Mouse (Mus musculus) adrenal gland, postnatal 36 days (tissue): ENCODE measurements around the gene Cdnf. TPM values are rescaled to one million over a fixed set of nuclear protein-coding genes. Genes with fewer than 3 reads are reported as not detected.

Experiments used
- total RNA-seq, 2 experiments: library from RNA; stranded (reverse); gene quantifications; 2 replicates each; pipeline ENCODE4 v1.2.3; 2021

Gene Cdnf
- total RNA-seq, 2 experiments from 2014 or later = 3.4 to 4.3 TPM

Other genes starting within 250 kb of the Cdnf start
- gene Nmt2, start 228.8 kb upstream of the Cdnf start, total RNA-seq = 10 to 100 TPM; 42.4 to 80.1 TPM
- 10 to 100 TPM; 13.3 to 16.9 TPM for gene Rpp38, start 180.4 kb upstream of the Cdnf start, total RNA-seq
- not detected for gene Acbd7, start 176.9 kb upstream of the Cdnf start, total RNA-seq
- under 1 TPM in 1 of 2 experiments, not detected in 1; 0.30 TPM for gene Olah, start 115.8 kb upstream of the Cdnf start, total RNA-seq
- under 1 TPM in 1 of 2 experiments, not detected in 1; 0.56 TPM for gene Meig1, start 90.4 kb upstream of the Cdnf start, total RNA-seq
- gene Dclre1c, start 88.9 kb upstream of the Cdnf start, total RNA-seq = 1 to 10 TPM; 7.0 to 9.1 TPM
- gene Suv39h2, start 38.0 kb upstream of the Cdnf start, total RNA-seq = 1 to 10 TPM; 1.8 to 2.5 TPM
- 1 to 10 TPM; 2.3 to 2.8 TPM for gene Gm45902, start 240 bp upstream of the Cdnf start, total RNA-seq
- 10 to 100 TPM; 35.4 to 43.6 TPM for gene Hspa14, start 216 bp upstream of the Cdnf start, total RNA-seq
- gene Fam107b, start 57.5 kb downstream of the Cdnf start, total RNA-seq = 10 to 100 TPM; 11.0 to 14.2 TPM